In genomic region chr4:53356374-53356773, GRCm38 (mm10) we compare ENCODE assay signal across 20 mouse cellular contexts.
DNase-seq lines count a peak whose midpoint lies in the region; ATAC-seq and TF ChIP-seq lines count a peak whose summit lies in the region.
"Had no signal": no experiment of that assay in that cellular context is flagged by ENCODE, and none has a peak within 500 bp of the region (broad histone marks: within the 10 kb centered on the region; RNA-seq: fewer than 3 reads in every experiment).

No protein-coding gene starts in this region.

- ATAC-seq in lung, postnatal 0 days = no peak
- no peak for ATAC-seq in Patski
- ATAC-seq: CD4-positive, CD25-positive, alpha-beta regulatory T cell, adult 4 months; forebrain, embryonic 13.5 days had no signal

- no peaks in the 10 kb centered on the region for H3K36me3 ChIP-seq in lung, postnatal 0 days (ENCODE audit: insufficient read depth, low read length)
- H3K36me3 ChIP-seq: G1E; hindbrain, embryonic 15.5 days; neural tube, embryonic 12.5 days had no signal

- no peak overlapping the region for H3K4me3 ChIP-seq in lung, postnatal 0 days (ENCODE audit: low read depth, low read length)
- H3K4me3 ChIP-seq in lung, adult 2 months (replicated peaks; ENCODE audit: extremely low read depth, low read depth, low read length) = no peak overlapping the region
- H3K4me3 ChIP-seq: forebrain, embryonic 13.5 days; hindbrain, embryonic 15.5 days; neural tube, embryonic 12.5 days had no signal

- peak; percentile 52 for TF ChIP-seq CTCF in lung, postnatal 0 days (IDR thresholded peaks at IDR 0.05)
- TF ChIP-seq CTCF in lung, adult 2 months (IDR thresholded peaks at IDR 0.05; ENCODE audit: insufficient read depth, low read length) = no peak
- TF ChIP-seq CTCF in Patski (IDR thresholded peaks at IDR 0.05) = peak; percentile 24

- H3K27me3 ChIP-seq in lung, postnatal 0 days (replicated peaks; ENCODE audit: insufficient read depth, low read length) = no peaks in the 10 kb centered on the region
- no peaks in the 10 kb centered on the region for H3K27me3 ChIP-seq in Patski
- H3K27me3 ChIP-seq: forebrain, embryonic 13.5 days; hindbrain, embryonic 15.5 days; neural tube, embryonic 12.5 days had no signal

- in situ Hi-C loops in Patski (cut with MboI; ENCODE audit: low pct_unique_long_range_greater_than_20kb) = loop anchor here (5.0 kb wide), 1 partner anchor 244 kb away; no protein-coding TSS in a partner anchor

- no peak overlapping the region for H3K4me2 ChIP-seq in lung, postnatal 0 days (replicated peaks; ENCODE audit: low read depth, low read length)
- H3K4me2 ChIP-seq: forebrain, embryonic 13.5 days; heart, embryonic 11.5 days; hindbrain, embryonic 15.5 days; neural tube, embryonic 12.5 days had no signal

- POLR2A ChIA-PET in Patski (lab: Charles Lee) = interaction anchor here (1.2 kb wide), 1 partner anchor 198 kb away, joined by 3 read pairs; no protein-coding TSS in a partner anchor

- CTCF ChIA-PET in Patski (lab: Charles Lee) = interaction anchor here (1.1 to 1.8 kb wide), 4 partner anchors 24 to 247 kb away, joined by 3 to 6 read pairs (median 4); no protein-coding TSS in a partner anchor

- TF ChIP-seq POLR2A in lung, adult 2 months (IDR thresholded peaks at IDR 0.05; ENCODE audit: borderline replicate concordance, extremely low read depth, low read depth, low read length) = no peak

- no peaks in the 10 kb centered on the region for H3K9me3 ChIP-seq in lung, postnatal 0 days (ENCODE audit: low read length)
- H3K9me3 ChIP-seq: forebrain, embryonic 13.5 days; G1E; hindbrain, embryonic 15.5 days; neural tube, embryonic 12.5 days had no signal

- TF ChIP-seq EP300 in lung, postnatal 0 days (IDR thresholded peaks at IDR 0.05) = no peak

- DNase-seq in layer of hippocampus, adult 11-12 months (ENCODE audit: low spot score) = peak; percentile 19
- no peak for DNase-seq in layer of hippocampus, adult 8-10 months (ENCODE audit: low spot score in 2 of 2)
- DNase-seq in lung, postnatal 0 days (ENCODE audit: low spot score) = peak; percentile 23
- DNase-seq in lung, adult 2 months = no peak
- no peak for DNase-seq in Patski (ENCODE audit: low read depth, low spot score)
- DNase-seq in layer of hippocampus, adult 9-11 months = peak; percentile 11
- DNase-seq in adrenal gland, postnatal 4 days (ENCODE audit: low spot score in 2 of 2) = no peak
- DNase-seq: adrenal gland, postnatal 10 days; kidney, adult 18-20 months; kidney, postnatal 25 days; liver; lung, postnatal 36 days; right cerebral cortex, postnatal 25 days; thymus, postnatal 25 days had no signal

- 81% methylated on average over 2 of the region's 2 CpGs for WGBS in lung, postnatal 0 days
- WGBS in lung, adult 2 months = 65% methylated on average over 2 of the region's 2 CpGs

- no peak overlapping the region for H3K27ac ChIP-seq in lung, postnatal 0 days (ENCODE audit: low read length)
- H3K27ac ChIP-seq: forebrain, embryonic 13.5 days; hindbrain, embryonic 15.5 days; neural tube, embryonic 12.5 days had no signal

- H3K4me1 ChIP-seq in lung, postnatal 0 days (ENCODE audit: insufficient read depth, low read depth, low read length) = peaks cover 3% of the 10 kb centered on the region; the same call in 1 of the 2 replicates
- no peaks in the 10 kb centered on the region for H3K4me1 ChIP-seq in lung, adult 2 months (ENCODE audit: control insufficient read depth, insufficient read depth, low read length)
- H3K4me1 ChIP-seq: hindbrain, embryonic 15.5 days; neural tube, embryonic 12.5 days had no signal

- H3K9ac ChIP-seq in lung, postnatal 0 days (replicated peaks; ENCODE audit: low read depth) = no peak overlapping the region
- H3K9ac ChIP-seq: forebrain, embryonic 13.5 days; hindbrain, embryonic 15.5 days; neural tube, embryonic 12.5 days had no signal

Comparison
In these comparisons a context has a peak if more than half of its experiments do, and no peak if none do; other contexts are left out.
1. DNase-seq: peak in layer of hippocampus, adult 11-12 months (single experiment), lung, postnatal 0 days (single experiment) and layer of hippocampus, adult 9-11 months (single experiment); none in layer of hippocampus, adult 8-10 months (0 of 2), lung, adult 2 months (single experiment), Patski (single experiment) and adrenal gland, postnatal 4 days (0 of 2).